Mouse (Mus musculus) adrenal gland, adult 10 weeks (tissue): ENCODE results near the gene Olfr173. TPM values are rescaled to one million over a fixed set of nuclear protein-coding genes. Genes with fewer than 3 reads are reported as not detected.

ENCODE experiments used
- polyA plus RNA-seq: library from polyadenylated mRNA; stranded (reverse); fragments of 350-450 nt; fragmentation: Illumina TruSeq; extraction: RNeasy Lipid Tissue Mini Kit (QIAGEN cat#74804); gene quantifications from one replicate; pipeline ENCODE4 v1.2.3, GENCODE M21; 2014; ENCODE audit warnings: low read depth, low replicate concordance

Olfr173 gene
- not detected for polyA plus RNA-seq

DNA sequence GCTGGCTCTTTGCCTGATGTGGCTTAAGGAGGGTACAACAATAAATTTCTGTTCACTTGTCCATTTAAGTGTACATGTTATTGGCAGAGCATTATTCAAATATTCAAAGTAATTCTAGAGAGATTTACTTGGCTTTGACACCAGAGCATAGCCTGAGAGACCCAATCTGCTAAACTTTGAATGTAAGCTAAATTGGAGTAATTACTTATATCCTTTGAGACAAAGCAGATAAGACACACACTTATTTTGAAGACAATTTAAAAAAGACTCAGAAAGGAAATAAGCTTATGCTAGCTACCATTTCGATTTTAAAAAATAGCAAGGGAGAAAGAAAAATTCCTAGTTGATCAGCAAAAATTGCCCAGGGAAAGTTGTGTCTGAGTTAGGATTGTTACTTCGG is at the start of gene Olfr173:
Gene Olfr173 (minus strand): TSS at position 101 of the 400 bp plus-strand sequence.

DNA sequence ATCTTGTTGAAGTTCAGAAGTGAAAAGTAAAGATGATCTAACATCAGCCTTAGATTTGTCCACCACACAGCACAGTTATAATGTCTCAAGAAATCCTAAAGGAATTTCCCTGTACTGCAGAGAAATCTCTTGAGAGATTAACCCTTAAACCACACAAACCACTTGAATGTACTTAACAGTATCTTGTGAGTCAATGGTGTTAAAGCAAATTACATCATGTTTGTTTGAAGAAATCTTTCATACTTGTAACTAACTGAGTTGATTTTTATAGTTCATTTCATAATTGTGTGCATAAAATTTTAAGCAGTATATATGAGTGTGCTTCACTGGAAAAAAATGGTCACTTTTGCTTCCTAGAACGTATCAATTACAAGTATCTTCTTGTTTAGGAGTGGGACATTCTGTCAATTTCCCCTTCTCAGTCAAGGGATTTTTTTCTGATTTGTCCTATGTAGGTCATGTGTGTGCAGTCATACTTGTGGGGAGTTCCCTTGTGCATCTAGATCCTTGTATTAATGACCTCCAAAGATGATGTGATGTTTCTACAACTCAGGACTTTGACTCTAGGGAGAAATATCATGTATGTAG is 26.8 kb upstream of the Olfr173 start, which contains the start of gene Olfr175-ps1:
Gene Olfr175-ps1 (minus strand): TSS at position 51 of the 588 bp plus-strand sequence.

DNA sequence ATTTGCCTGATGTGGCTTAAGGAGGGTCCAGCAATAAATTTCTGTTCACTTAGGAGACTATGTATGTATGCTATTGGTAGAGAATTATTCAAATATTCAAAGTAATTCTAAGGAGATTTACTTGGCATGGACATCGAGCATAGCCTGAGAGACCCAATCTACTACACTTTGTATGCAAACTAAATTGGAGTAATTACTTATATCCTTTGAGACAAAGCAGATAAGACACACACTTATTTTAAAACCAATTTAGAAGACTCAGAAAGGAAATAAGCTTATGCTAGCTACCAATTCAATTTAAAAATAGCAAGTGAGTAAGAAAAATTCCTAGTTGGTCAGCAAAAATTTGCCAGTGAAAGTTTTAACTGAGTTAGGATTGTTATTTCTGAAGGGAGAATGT is 37.0 kb downstream of the Olfr173 start, which contains the start of gene Olfr172:
Gene Olfr172 (minus strand): TSS at position 101 of the 400 bp plus-strand sequence.

Other genes starting within 250 kb of the Olfr173 start
- gene Gm813, start 183.3 kb downstream of the Olfr173 start, polyA plus RNA-seq = not detected
- not detected for gene E330017A01Rik, start 161.5 kb downstream of the Olfr173 start, polyA plus RNA-seq
- gene Cpox, start 130.0 kb downstream of the Olfr173 start, polyA plus RNA-seq = 32.9 TPM
- not detected for gene Gpr15, start 81.2 kb downstream of the Olfr173 start, polyA plus RNA-seq
- 106 TPM for gene Cldnd1, start 72.4 kb downstream of the Olfr173 start, polyA plus RNA-seq
- not detected for gene Olfr172, start 37.1 kb downstream of the Olfr173 start, polyA plus RNA-seq
- gene Olfr175-ps1, start 26.5 kb upstream of the Olfr173 start, polyA plus RNA-seq = not detected
- gene Olfr177, start 74.5 kb upstream of the Olfr173 start, polyA plus RNA-seq = not detected
- gene Olfr178, start 91.8 kb upstream of the Olfr173 start, polyA plus RNA-seq = not detected
- not detected for gene Olfr181, start 128.5 kb upstream of the Olfr173 start, polyA plus RNA-seq
- not detected for gene Olfr180, start 129.1 kb upstream of the Olfr173 start, polyA plus RNA-seq
- gene Olfr183, start 195.1 kb upstream of the Olfr173 start, polyA plus RNA-seq = not detected
- not detected for gene Olfr186, start 230.0 kb upstream of the Olfr173 start, polyA plus RNA-seq
- not detected for gene Olfr187, start 239.5 kb upstream of the Olfr173 start, polyA plus RNA-seq